Comparison of ENCODE assay signal across 8 mouse cellular contexts in genomic region chr11:69111865-69112264, GRCm38 (mm10). TPM values are rescaled to one million over a fixed set of nuclear protein-coding genes. Genes with fewer than 3 reads are reported as not detected.
A peak's percentile ranks its signal among the peaks of the same experiment; 100 is the strongest.
DNase-seq lines count a peak whose midpoint lies in the region; ATAC-seq and TF ChIP-seq lines count a peak whose summit lies in the region.

No protein-coding gene starts in this region.

- peaks cover 28% of the 10 kb centered on the region for H3K36me3 ChIP-seq in hindbrain, embryonic 10.5 days
- peaks cover 28% of the 10 kb centered on the region for H3K36me3 ChIP-seq in hindbrain, embryonic 12.5 days
- peaks cover 27% of the 10 kb centered on the region for H3K36me3 ChIP-seq in forebrain, postnatal 0 days (ENCODE audit: insufficient read depth)
- H3K36me3 ChIP-seq in liver, postnatal 0 days (replicated peaks; ENCODE audit: insufficient read depth, low read length) = peaks cover 28% of the 10 kb centered on the region

- H3K9ac ChIP-seq in hindbrain, embryonic 12.5 days = no peak overlapping the region
- no peak overlapping the region for H3K9ac ChIP-seq in forebrain, postnatal 0 days
- no peak overlapping the region for H3K9ac ChIP-seq in liver, postnatal 0 days (replicated peaks)

- peaks cover 54% of the 10 kb centered on the region for H3K27me3 ChIP-seq in hindbrain, embryonic 10.5 days (ENCODE audit: insufficient read depth, poor library complexity, severe bottlenecking)
- peaks cover 40% of the 10 kb centered on the region for H3K27me3 ChIP-seq in hindbrain, embryonic 12.5 days
- no peaks in the 10 kb centered on the region; the same call in 1 of the 2 replicates for H3K27me3 ChIP-seq in forebrain, postnatal 0 days (ENCODE audit: insufficient read depth, low read length)
- 0 out of 2 replicates have a peak, but pooled peaks cover 3% of the 10 kb centered on the region for H3K27me3 ChIP-seq in liver, postnatal 0 days (ENCODE audit: insufficient read depth, low read length)

- peaks cover 23% of the 10 kb centered on the region for H3K4me1 ChIP-seq in hindbrain, embryonic 10.5 days (replicated peaks)
- peaks cover 9% of the 10 kb centered on the region for H3K4me1 ChIP-seq in hindbrain, embryonic 12.5 days
- no peaks in the 10 kb centered on the region for H3K4me1 ChIP-seq in forebrain, postnatal 0 days (ENCODE audit: insufficient read depth)
- peaks cover 14% of the 10 kb centered on the region; the same call in 1 of the 2 replicates for H3K4me1 ChIP-seq in liver, postnatal 0 days (ENCODE audit: insufficient read depth)

- no peak for ATAC-seq in hindbrain, embryonic 12.5 days (ENCODE audit: low FRiP score)
- no peak for ATAC-seq in forebrain, postnatal 0 days
- no peak for ATAC-seq in liver, postnatal 0 days
- no peak for ATAC-seq in monocyte, adult 5-6 weeks (replicated peaks; ENCODE audit: insufficient number of reproducible peaks, low FRiP score, low TSS enrichment, poor library complexity, severe bottlenecking)

- 0 out of 2 replicates have a peak overlapping the region, but pooled peaks have one; percentile 50 for H3K27ac ChIP-seq in hindbrain, embryonic 10.5 days
- no peak overlapping the region for H3K27ac ChIP-seq in hindbrain, embryonic 12.5 days
- H3K27ac ChIP-seq in forebrain, postnatal 0 days (ENCODE audit: low read depth, low read length) = no peak overlapping the region
- H3K27ac ChIP-seq in liver, postnatal 0 days (ENCODE audit: low read depth) = no peak overlapping the region

- TF ChIP-seq CTCF in brain, embryonic 14.5 days (IDR thresholded peaks at IDR 0.05; ENCODE audit: borderline replicate concordance, extremely low read depth, insufficient read depth, insufficient read length) = no peak
- no peak for TF ChIP-seq CTCF in forebrain, postnatal 0 days (IDR thresholded peaks at IDR 0.05; ENCODE audit: low read depth)
- TF ChIP-seq CTCF in liver, postnatal 0 days (IDR thresholded peaks at IDR 0.05; ENCODE audit: low read depth) = no peak

- H3K9me3 ChIP-seq in hindbrain, embryonic 10.5 days = no peaks in the 10 kb centered on the region
- H3K9me3 ChIP-seq in hindbrain, embryonic 12.5 days (replicated peaks) = no peaks in the 10 kb centered on the region
- no peaks in the 10 kb centered on the region for H3K9me3 ChIP-seq in forebrain, postnatal 0 days (ENCODE audit: low read length)
- no peaks in the 10 kb centered on the region for H3K9me3 ChIP-seq in liver, postnatal 0 days (ENCODE audit: low read length)

- 63% methylated on average over 4 of the region's 4 CpGs for WGBS in hindbrain, embryonic 10.5 days
- 68% methylated on average over 4 of the region's 4 CpGs for WGBS in hindbrain, embryonic 12.5 days
- 71% methylated on average over 4 of the region's 4 CpGs for WGBS in forebrain, postnatal 0 days
- WGBS in liver, postnatal 0 days (ENCODE audit: insufficient replicate concordance) = 49% methylated on average over 4 of the region's 4 CpGs

- H3K4me3 ChIP-seq in hindbrain, embryonic 10.5 days = peak overlapping the region; percentile 59
- no peak overlapping the region for H3K4me3 ChIP-seq in hindbrain, embryonic 12.5 days
- no peak overlapping the region; the same call in 1 of the 2 replicates for H3K4me3 ChIP-seq in forebrain, postnatal 0 days (ENCODE audit: low read depth, low read length)
- H3K4me3 ChIP-seq in liver, postnatal 0 days (ENCODE audit: low read depth, low read length) = no peak overlapping the region

- no peak for DNase-seq in hindbrain, embryonic 10.5 days (ENCODE audit: low spot score)
- peak; percentile 8 for DNase-seq in brain, embryonic 14.5 days (ENCODE audit: low read depth)
- DNase-seq in forebrain, postnatal 0 days = peak; percentile 11
- DNase-seq in liver, postnatal 0 days = no peak
- no peak for DNase-seq in layer of hippocampus, postnatal 25 days (ENCODE audit: extremely low spot score in 1 of 2, low spot score in 1 of 2)
- DNase-seq in adrenal gland, adult 18-20 months (ENCODE audit: low spot score in 2 of 2) = no peak

- no peak for TF ChIP-seq EP300 in liver, postnatal 0 days (IDR thresholded peaks at IDR 0.05; ENCODE audit: low read depth)

- no peak for TF ChIP-seq POLR2A in brain, embryonic 14.5 days (IDR thresholded peaks at IDR 0.05; ENCODE audit: borderline replicate concordance, extremely low read depth, insufficient read depth, insufficient read length, poor library complexity, severe bottlenecking)

- no peak overlapping the region; the same call in 1 of the 2 replicates for H3K4me2 ChIP-seq in hindbrain, embryonic 12.5 days (replicated peaks)
- peak overlapping the region; percentile 17 for H3K4me2 ChIP-seq in forebrain, postnatal 0 days (ENCODE audit: low read depth)
- H3K4me2 ChIP-seq in liver, postnatal 0 days (ENCODE audit: low read depth, low read length) = peak overlapping the region; percentile 57; the same call in 1 of the 2 replicates

RNA-seq across cellular contexts. Expression of gene Hes7, which starts 8.3 kb away (rescaled TPM):
- 0.14 and 0.48 TPM in 2 replicates for polyA plus RNA-seq in hindbrain, embryonic 10.5 days (2016; fragmentation: Nextera tagmentation; extraction: Ambion mirVana)
- polyA plus RNA-seq in hindbrain, embryonic 12.5 days (2016; fragmentation: Nextera tagmentation; extraction: Ambion mirVana) = 0.25 and 0.49 TPM in 2 replicates
- polyA plus RNA-seq in brain, embryonic 14.5 days (2012; rRNA removed) = 0.42 and 0.45 TPM in 2 replicates
- total RNA-seq in forebrain, postnatal 0 days (2014; rRNA removed) = 1.2 and 1.6 TPM in 2 replicates
- polyA plus RNA-seq in forebrain, postnatal 0 days (2015; fragmentation: Nextera tagmentation; extraction: Ambion mirVana) = 1.1 and 1.3 TPM in 2 replicates
- polyA plus RNA-seq in liver, postnatal 0 days (2015; fragmentation: Nextera tagmentation; extraction: Ambion mirVana) = 0.07 and 0.15 TPM in 2 replicates
- total RNA-seq in monocyte, adult 5-6 weeks (2017) = 0.49 TPM in 1 of 3 replicates, not detected in the others
- under 1 TPM; 0.80 to 0.96 TPM for total RNA-seq in layer of hippocampus, postnatal 25 days (2021)
- total RNA-seq in adrenal gland, adult 18-20 months (2021) = under 1 TPM in 1 of 2 experiments, not detected in 1; 0.26 TPM

RNA-seq across cellular contexts. Expression of gene 9130213A22Rik, which starts 10.5 kb away (rescaled TPM):
- 0.13 TPM in 1 of 2 replicates, not detected in the other for polyA plus RNA-seq in hindbrain, embryonic 10.5 days (2016; fragmentation: Nextera tagmentation; extraction: Ambion mirVana)
- polyA plus RNA-seq in hindbrain, embryonic 12.5 days (2016; fragmentation: Nextera tagmentation; extraction: Ambion mirVana) = 0.26 and 0.29 TPM in 2 replicates
- 0.33 and 0.47 TPM in 2 replicates for polyA plus RNA-seq in brain, embryonic 14.5 days (2012; rRNA removed)
- 0.23 and 0.62 TPM in 2 replicates for total RNA-seq in forebrain, postnatal 0 days (2014; rRNA removed)
- polyA plus RNA-seq in forebrain, postnatal 0 days (2015; fragmentation: Nextera tagmentation; extraction: Ambion mirVana) = 0.58 and 0.69 TPM in 2 replicates
- polyA plus RNA-seq in liver, postnatal 0 days (2015; fragmentation: Nextera tagmentation; extraction: Ambion mirVana) = 0.06 and 0.07 TPM in 2 replicates
- total RNA-seq in monocyte, adult 5-6 weeks (2017) = not detected in 3 replicates
- total RNA-seq in layer of hippocampus, postnatal 25 days (2021) = under 1 TPM; 0.68 to 0.89 TPM
- under 1 TPM; 0.43 to 0.61 TPM for total RNA-seq in adrenal gland, adult 18-20 months (2021)

RNA-seq across cellular contexts. Expression of gene Aloxe3, which starts 13.8 kb away (rescaled TPM):
- 0.22 TPM in 1 of 2 replicates, not detected in the other for polyA plus RNA-seq in hindbrain, embryonic 10.5 days (2016; fragmentation: Nextera tagmentation; extraction: Ambion mirVana)
- 0.41 and 0.65 TPM in 2 replicates for polyA plus RNA-seq in hindbrain, embryonic 12.5 days (2016; fragmentation: Nextera tagmentation; extraction: Ambion mirVana)
- 2.8 and 3.5 TPM in 2 replicates for polyA plus RNA-seq in brain, embryonic 14.5 days (2012; rRNA removed)
- 10.0 and 11.6 TPM in 2 replicates for total RNA-seq in forebrain, postnatal 0 days (2014; rRNA removed)
- 8.5 and 14.9 TPM in 2 replicates for polyA plus RNA-seq in forebrain, postnatal 0 days (2015; fragmentation: Nextera tagmentation; extraction: Ambion mirVana)
- polyA plus RNA-seq in liver, postnatal 0 days (2015; fragmentation: Nextera tagmentation; extraction: Ambion mirVana) = 0.14 and 0.18 TPM in 2 replicates
- 0.32 to 0.57 TPM in 2 of 3 replicates, not detected in the other for total RNA-seq in monocyte, adult 5-6 weeks (2017)
- 1 to 10 TPM; 5.2 to 6.8 TPM for total RNA-seq in layer of hippocampus, postnatal 25 days (2021)
- 1 to 10 TPM; 1.1 to 1.6 TPM for total RNA-seq in adrenal gland, adult 18-20 months (2021)

RNA-seq across cellular contexts. Expression of gene Per1, which starts 16.8 kb away (rescaled TPM):
- 7.8 and 9.8 TPM in 2 replicates for polyA plus RNA-seq in hindbrain, embryonic 10.5 days (2016; fragmentation: Nextera tagmentation; extraction: Ambion mirVana)
- polyA plus RNA-seq in hindbrain, embryonic 12.5 days (2016; fragmentation: Nextera tagmentation; extraction: Ambion mirVana) = 9.8 and 11.6 TPM in 2 replicates
- polyA plus RNA-seq in brain, embryonic 14.5 days (2012; rRNA removed) = 12.2 and 16.3 TPM in 2 replicates
- 16.5 and 38.3 TPM in 2 replicates for total RNA-seq in forebrain, postnatal 0 days (2014; rRNA removed)
- polyA plus RNA-seq in forebrain, postnatal 0 days (2015; fragmentation: Nextera tagmentation; extraction: Ambion mirVana) = 15.2 and 16.7 TPM in 2 replicates
- 3.0 and 8.2 TPM in 2 replicates for polyA plus RNA-seq in liver, postnatal 0 days (2015; fragmentation: Nextera tagmentation; extraction: Ambion mirVana)
- total RNA-seq in monocyte, adult 5-6 weeks (2017) = 44.9 to 89.7 TPM (median 81.1 TPM) in 3 replicates
- 10 to 100 TPM; 70.1 to 89.0 TPM for total RNA-seq in layer of hippocampus, postnatal 25 days (2021)
- 10 to 100 TPM; 66.6 to 77.7 TPM for total RNA-seq in adrenal gland, adult 18-20 months (2021)

RNA-seq across cellular contexts. Expression of gene Vamp2, which starts 23.6 kb away (rescaled TPM):
- 67.1 and 108 TPM in 2 replicates for polyA plus RNA-seq in hindbrain, embryonic 10.5 days (2016; fragmentation: Nextera tagmentation; extraction: Ambion mirVana)
- polyA plus RNA-seq in hindbrain, embryonic 12.5 days (2016; fragmentation: Nextera tagmentation; extraction: Ambion mirVana) = 140 and 159 TPM in 2 replicates
- 251 and 319 TPM in 2 replicates for polyA plus RNA-seq in brain, embryonic 14.5 days (2012; rRNA removed)
- 76.8 and 104 TPM in 2 replicates for total RNA-seq in forebrain, postnatal 0 days (2014; rRNA removed)
- 500 and 554 TPM in 2 replicates for polyA plus RNA-seq in forebrain, postnatal 0 days (2015; fragmentation: Nextera tagmentation; extraction: Ambion mirVana)
- 13.6 and 14.2 TPM in 2 replicates for polyA plus RNA-seq in liver, postnatal 0 days (2015; fragmentation: Nextera tagmentation; extraction: Ambion mirVana)
- total RNA-seq in monocyte, adult 5-6 weeks (2017) = 13.1 to 89.9 TPM (median 23.6 TPM) in 3 replicates
- total RNA-seq in layer of hippocampus, postnatal 25 days (2021) = 1,000 to 10,000 TPM in 1 of 2 experiments, 100 to 1,000 TPM in 1; 978 to 1,010 TPM
- 100 to 1,000 TPM; 106 to 137 TPM for total RNA-seq in adrenal gland, adult 18-20 months (2021)

Comparison
In these comparisons a context has a peak if more than half of its experiments do, and no peak if none do; other contexts are left out.
1. DNase-seq: peak in brain, embryonic 14.5 days (single experiment) and forebrain, postnatal 0 days (single experiment); none in hindbrain, embryonic 10.5 days (single experiment), liver, postnatal 0 days (single experiment), layer of hippocampus, postnatal 25 days (0 of 2) and adrenal gland, adult 18-20 months (0 of 2).